Mouse (Mus musculus) testis, adult 2 months (tissue): ENCODE measurements around the gene Ltbp1.

Source experiments
- CTCF ChIP-seq: fragments of 200-500 bp; IDR thresholded peaks from 2 replicates; pipeline ENCODE4 v1.5.1; 2012; ENCODE audit warnings: low read depth, mild to moderate bottlenecking, inconsistent platforms, low read length, moderate library complexity; ENCODE audit not compliant: control insufficient read depth, insufficient read depth, insufficient replicate concordance
- POLR2A ChIP-seq: fragments of 200-500 bp; IDR thresholded peaks from 2 replicates; pipeline ENCODE4 v1.6.1; 2012; ENCODE audit warnings: low read depth, mild to moderate bottlenecking, inconsistent platforms, low read length, moderate library complexity; ENCODE audit not compliant: control insufficient read depth

DNA sequence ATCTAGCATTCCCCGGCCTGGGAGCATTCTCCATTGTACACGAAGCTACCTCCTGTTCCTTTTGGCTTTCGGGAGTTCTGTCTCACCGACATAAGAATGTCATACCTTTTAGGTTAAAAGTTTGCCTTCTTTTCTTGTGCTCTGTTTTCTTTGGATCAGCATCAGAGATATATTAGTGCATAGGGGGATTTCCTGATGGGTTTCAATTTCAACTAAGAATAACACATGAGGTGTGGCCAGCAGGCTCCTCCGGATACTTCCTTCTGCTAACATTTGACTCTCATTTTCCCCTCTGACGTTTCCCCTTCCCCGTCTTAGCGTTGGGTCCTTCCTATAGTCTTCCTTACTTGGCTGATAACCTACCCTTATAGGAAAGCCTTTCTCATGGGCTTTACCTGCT is 25.6 kb upstream of the Ltbp1 start:
- no peak for TF ChIP-seq CTCF
- TF ChIP-seq POLR2A: no peak
